Mouse (Mus musculus) ES-E14 (cell line): ENCODE measurements around the gene Hmgb1. TPM values are rescaled to one million over a fixed set of nuclear protein-coding genes. Genes with fewer than 3 reads are reported as not detected.

Experiments used
- DNase-seq: peaks from one replicate; pipeline ENCODE4 v3.0.0-alpha.2; 2013; ENCODE audit warnings: low read depth, low spot score
- H3K27ac ChIP-seq: 2 replicates; pipeline ENCODE4 v1.5.1; 2012; ENCODE audit warnings: low read depth, mild to moderate bottlenecking, low read length, moderate library complexity, mixed read lengths; ENCODE audit not compliant: poor library complexity, insufficient read depth, severe bottlenecking
- H3K36me3 ChIP-seq: 2 replicates; pipeline ENCODE4 v1.6.1; 2012; ENCODE audit warnings: mild to moderate bottlenecking, low read length, moderate library complexity, mixed read lengths; ENCODE audit not compliant: control insufficient read depth, poor library complexity, insufficient read depth, severe bottlenecking
- H3K4me1 ChIP-seq, 2 experiments: fragments of 150-350 bp in 1 of 2; sonication (generic) in 1 of 2; 2 replicates each; pipeline ENCODE4 v1.6.1; 2012; ENCODE audit warnings: low read length in 2 of 2, mild to moderate bottlenecking in 1 of 2, mixed read lengths in 1 of 2; ENCODE audit not compliant: control insufficient read depth in 2 of 2, insufficient read depth in 2 of 2, poor library complexity in 1 of 2
- H3K4me3 ChIP-seq, 2 experiments: fragments of 150-350 bp in 1 of 2; sonication (generic) in 1 of 2; 2 replicates each; pipeline ENCODE4 v1.5.1; 2012; ENCODE audit warnings: low read length in 2 of 2, low read depth in 1 of 2, mild to moderate bottlenecking in 1 of 2, mixed read lengths in 1 of 2; ENCODE audit not compliant: insufficient read depth in 1 of 2, poor library complexity in 1 of 2, severe bottlenecking in 1 of 2
- H3K9ac ChIP-seq: 2 replicates; pipeline ENCODE4 v1.6.1; 2012; ENCODE audit warnings: low read depth, mild to moderate bottlenecking, low read length, mixed read lengths; ENCODE audit not compliant: poor library complexity, insufficient read depth, severe bottlenecking
- H3K9me3 ChIP-seq: fragments of 150-350 bp; sonication (generic); 2 replicates; pipeline ENCODE4 v1.6.1; 2012; ENCODE audit warnings: low read depth, mild to moderate bottlenecking, low read length; ENCODE audit not compliant: control insufficient read depth, insufficient read depth
- CHD2 ChIP-seq: IDR thresholded peaks from 2 replicates; pipeline ENCODE4 v1.6.1; 2014; ENCODE audit warnings: mild to moderate bottlenecking, low read depth, low read length, inconsistent platforms
- HCFC1 ChIP-seq: IDR thresholded peaks from 2 replicates; pipeline ENCODE4 v1.6.1; 2012; ENCODE audit warnings: low read length, inconsistent platforms, borderline replicate concordance; ENCODE audit not compliant: insufficient read depth
- MAFK ChIP-seq: IDR thresholded peaks from 2 replicates; pipeline ENCODE4 v1.6.1; 2014; ENCODE audit warnings: mild to moderate bottlenecking, low read depth, low read length, inconsistent platforms; ENCODE audit not compliant: insufficient read depth
- ZC3H11A ChIP-seq: IDR thresholded peaks from 2 replicates; pipeline ENCODE4 v1.6.1; 2012; ENCODE audit warnings: low read depth, mild to moderate bottlenecking, inconsistent platforms, low read length, borderline replicate concordance
- ZNF384 ChIP-seq: IDR thresholded peaks from 2 replicates; pipeline ENCODE4 v1.6.1; 2012; ENCODE audit warnings: low read depth, low read length, inconsistent platforms
- in situ Hi-C, 2 experiments: fragments of 600-800 bp; cut with MboI; formaldehyde crosslinking; loops; one replicate each; pipeline ENCODE4 v1.15.1; 2025; ENCODE audit warnings: low sequenced_read_pairs in 2 of 2, inconsistent platforms in 1 of 2; ENCODE audit not compliant: unreplicated experiment in 2 of 2
- total RNA-seq: library from RNA; depleted of rRNA; stranded (reverse); fragments of 300-350 nt; gene quantifications from 2 replicates; pipeline ENCODE4 v1.2.3, GENCODE M21; 2012; rRNA removed

The Hmgb1 gene
- 287 and 350 TPM in 2 replicates for total RNA-seq

DNA sequence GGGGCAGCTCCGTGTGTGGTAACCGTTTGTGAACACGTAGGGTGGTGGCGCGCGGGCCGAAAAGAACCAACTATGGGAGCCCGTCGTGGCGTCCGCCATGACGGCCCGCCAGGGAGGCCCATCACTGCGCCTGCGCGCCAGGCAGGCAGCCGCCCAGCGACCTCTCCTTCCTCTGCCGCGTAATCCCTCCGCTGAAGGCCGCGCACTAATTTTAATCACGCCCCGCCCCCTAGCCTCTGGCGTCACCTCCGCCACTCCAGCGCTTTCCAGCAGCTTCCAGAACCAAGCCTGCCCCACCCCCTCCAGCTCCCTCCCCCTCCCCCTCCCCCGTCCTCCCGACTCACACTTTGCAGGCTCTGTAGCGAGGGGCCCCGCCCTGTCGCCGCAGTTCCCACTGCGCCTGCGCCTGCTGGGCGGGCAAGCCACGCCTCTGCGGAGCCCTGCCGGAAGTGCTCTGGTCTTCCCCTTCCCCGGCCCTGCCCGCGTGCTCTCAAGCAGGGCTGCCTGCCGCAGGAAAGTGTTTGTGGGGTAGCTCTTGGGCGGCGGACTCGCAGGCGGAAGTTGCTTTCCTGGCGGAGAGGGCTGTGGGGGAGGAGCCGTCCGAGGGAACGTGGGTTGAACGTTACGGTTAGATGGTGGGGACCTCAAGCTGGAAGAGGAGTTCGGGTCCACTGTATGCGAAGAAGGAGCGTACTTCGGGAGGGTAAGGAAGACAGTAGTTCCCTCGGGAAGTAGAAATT is at the start of gene Hmgb1, which contains the start of gene Uspl1:
Gene Hmgb1 (minus strand): TSS at position 386 of the 740 bp plus-strand sequence.
Gene Uspl1 (plus strand): TSS at position 247 of the 740 bp plus-strand sequence.
- Histone ChIP-seq H3K4me3 (peak within 1 kb of the TSS; percentile 86 to 90), H3K9ac (peak within 1 kb of the TSS; percentile 94), H3K27ac (peak within 1 kb of the TSS; percentile 93), H3K36me3 (peaks cover 6% of the 10 kb centered on the region), H3K4me1 (peaks cover 5 to 9% of the 10 kb centered on the region in 2 experiments; a peak in 3 of 4 replicates), H3K9me3 (no peaks in the 10 kb centered on the region)
- in situ Hi-C loops: no loop called here
- DNase-seq: peak; percentile 100
- TF ChIP-seq MAFK (peak; percentile 47; the same call in 1 of the 2 replicates), CHD2 (peak; percentile 53), ZC3H11A (peak; percentile 24; the same call in 1 of the 2 replicates), ZNF384 (no peak), HCFC1 (peak; percentile 91)

DNA sequence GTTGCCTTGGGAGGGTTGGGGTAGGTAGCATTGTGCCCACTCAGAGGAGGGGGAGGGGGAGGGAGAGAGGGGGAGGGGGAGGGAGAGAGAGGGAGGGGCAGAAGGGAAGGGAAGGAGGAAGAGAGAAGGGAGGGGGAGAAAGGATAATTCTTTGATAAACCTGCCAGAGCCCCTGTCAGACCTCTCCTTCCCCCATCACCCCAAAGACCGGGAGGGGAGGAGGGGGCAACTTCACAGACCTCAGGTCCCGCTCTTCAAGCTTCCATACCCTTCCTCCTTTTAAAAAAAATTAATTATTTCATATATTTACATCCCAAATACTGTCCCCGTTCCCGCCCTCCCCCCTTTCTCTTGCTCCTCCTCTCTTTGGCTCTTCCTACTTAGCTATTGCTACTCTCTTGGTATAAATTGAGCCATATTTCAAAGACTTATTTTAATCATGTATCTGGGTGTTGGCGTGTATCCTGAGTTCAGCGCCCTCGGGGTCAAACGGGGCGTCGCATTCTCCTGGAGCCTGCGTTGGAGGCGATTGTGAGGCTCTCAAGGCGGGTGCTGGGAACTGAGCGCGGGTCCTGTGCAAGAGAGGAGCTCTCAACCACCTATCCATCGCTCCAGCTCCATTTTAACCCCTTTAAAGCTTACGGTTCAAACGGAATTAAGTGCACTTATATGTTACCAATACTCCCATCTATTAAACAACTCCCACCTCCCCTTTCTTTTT is 45.5 kb upstream of the Hmgb1 start:
- in situ Hi-C loops: no loop called here
- Histone ChIP-seq H3K9me3 (no peaks in the 10 kb centered on the region), H3K36me3 (no peaks in the 10 kb centered on the region), H3K4me1 (peaks cover 0 to 4% of the 10 kb centered on the region in 2 experiments; a peak in 1 of 4 replicates), H3K4me3 (peak overlapping the region; percentile 70 to 77), H3K9ac (peak overlapping the region; percentile 71), H3K27ac (peak overlapping the region; percentile 83)
- TF ChIP-seq HCFC1 (no peak), CHD2 (no peak), ZNF384 (no peak), ZC3H11A (no peak), MAFK (no peak)
- DNase-seq: no peak

DNA sequence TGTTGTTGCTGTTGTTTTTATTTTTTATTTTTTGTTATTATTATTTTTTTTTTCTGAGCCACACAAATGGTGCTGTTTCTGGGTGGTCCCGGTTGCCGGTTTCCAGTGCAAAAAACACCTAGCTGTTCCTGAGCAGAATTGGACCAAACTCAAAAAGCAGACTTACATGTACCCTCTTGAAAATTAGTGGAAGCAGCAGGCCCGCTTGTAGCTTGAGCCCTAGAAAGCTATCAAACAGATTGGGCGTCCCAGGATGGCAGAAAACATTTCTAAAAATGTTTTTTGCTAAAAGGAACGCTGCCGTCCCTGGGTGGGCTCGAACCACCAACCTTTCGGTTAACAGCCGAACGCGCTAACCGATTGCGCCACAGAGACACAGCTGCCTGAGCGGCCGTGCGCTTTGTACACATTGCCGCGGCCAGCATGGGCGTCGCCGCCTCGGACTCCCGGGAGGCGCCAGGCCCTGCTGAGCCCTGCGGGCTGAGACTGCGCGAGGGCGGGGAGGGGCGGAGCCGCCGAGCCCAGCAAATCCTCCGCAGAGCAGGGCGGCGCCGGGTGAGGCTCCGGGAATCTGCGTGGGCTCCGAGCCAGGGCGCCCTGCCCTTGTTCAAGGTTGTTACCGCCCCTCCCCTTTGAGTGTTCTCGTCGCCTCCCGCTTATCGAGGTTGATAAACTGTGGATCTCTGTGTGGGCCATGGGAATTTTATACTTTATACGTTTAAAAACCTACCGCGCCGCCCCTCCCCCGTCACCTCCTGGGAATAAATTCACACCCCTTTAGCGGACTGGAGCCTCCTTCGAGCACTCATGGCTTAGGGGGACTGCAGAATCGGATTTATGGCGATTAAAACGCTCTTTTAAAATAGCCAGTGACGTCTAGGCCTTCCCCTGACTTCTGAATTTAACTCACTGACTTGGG is 44.7 kb upstream of the Hmgb1 start:
- peak; percentile 97 for DNase-seq
- TF ChIP-seq MAFK: peak; percentile 95
- TF ChIP-seq ZC3H11A: no peak
- 0 out of 2 replicates have a peak, but pooled peaks have one; percentile 48 for TF ChIP-seq CHD2
- peak; percentile 36; the same call in 1 of the 2 replicates for TF ChIP-seq ZNF384
- TF ChIP-seq HCFC1: peak; percentile 59; the same call in 1 of the 2 replicates
- peak overlapping the region; percentile 70 to 77 for H3K4me3 ChIP-seq
- peaks cover under 1% of the 10 kb centered on the region; the same call in 1 of the 2 replicates for H3K36me3 ChIP-seq
- H3K27ac ChIP-seq: peak overlapping the region; percentile 83
- in situ Hi-C loops: no loop called here
- H3K4me1 ChIP-seq: peaks cover 0 to 4% of the 10 kb centered on the region in 2 experiments; a peak in 1 of 4 replicates
- peak overlapping the region; percentile 71 for H3K9ac ChIP-seq
- no peaks in the 10 kb centered on the region for H3K9me3 ChIP-seq
